Mouse (Mus musculus): ENCODE results near the gene Slc5a11. TPM values are rescaled to one million over a fixed set of nuclear protein-coding genes. Genes with fewer than 3 reads are reported as not detected.

Gene Slc5a11
- polyA plus RNA-seq, 1 experiment from 2014 or later, result 3.1 TPM

- WGBS, result 74% methylated on average over 2 of the region's 2 CpGs
- H3K27ac ChIP-seq (ENCODE audit: low read length), result no peak overlapping the region
- H3K4me3 ChIP-seq (replicated peaks; ENCODE audit: low read length), result no peak overlapping the region
- H3K4me1 ChIP-seq (ENCODE audit: control insufficient read depth, insufficient read depth, low read length), result no peaks in the 10 kb centered on the region
- H3K4me2 ChIP-seq (ENCODE audit: low read depth, low read length), result no peak overlapping the region
- no peaks in the 10 kb centered on the region for H3K36me3 ChIP-seq (ENCODE audit: control insufficient read depth, insufficient read depth, low read length)
- H3K9me3 ChIP-seq (replicated peaks; ENCODE audit: control insufficient read depth, low read length), result no peaks in the 10 kb centered on the region
- no peak for ATAC-seq (ENCODE audit: insufficient read depth, low FRiP score)
- no peaks in the 10 kb centered on the region for H3K27me3 ChIP-seq (ENCODE audit: control insufficient read depth, insufficient read depth, low read length)
- H3K9ac ChIP-seq (ENCODE audit: low read length), result no peak overlapping the region
These were observed 6.0 kb downstream of the Slc5a11 start for GRCm38 (mm10) chr7:123220633-123220942.

GRCm38 (mm10) chr7:123224076-123224475, 9.5 kb downstream of the Slc5a11 start:
- H3K36me3 ChIP-seq (ENCODE audit: control insufficient read depth, insufficient read depth, low read length), result no peaks in the 10 kb centered on the region
- H3K9ac ChIP-seq (ENCODE audit: low read length), result no peak overlapping the region
- H3K4me2 ChIP-seq (ENCODE audit: low read depth, low read length), result no peak overlapping the region
- H3K27me3 ChIP-seq (ENCODE audit: control insufficient read depth, insufficient read depth, low read length), result no peaks in the 10 kb centered on the region
- ATAC-seq (ENCODE audit: insufficient read depth, low FRiP score), result no peak
- no peak overlapping the region for H3K27ac ChIP-seq (ENCODE audit: low read length)
- WGBS, result 68% methylated on average over 9 of the region's 9 CpGs
- no peaks in the 10 kb centered on the region for H3K4me1 ChIP-seq (ENCODE audit: control insufficient read depth, insufficient read depth, low read length)
- no peak overlapping the region for H3K4me3 ChIP-seq (replicated peaks; ENCODE audit: low read length)
- no peaks in the 10 kb centered on the region for H3K9me3 ChIP-seq (replicated peaks; ENCODE audit: control insufficient read depth, low read length)

GRCm38 (mm10) chr7:123225159-123225558, 10.6 kb downstream of the Slc5a11 start:
- no peak overlapping the region for H3K9ac ChIP-seq (ENCODE audit: low read length)
- H3K36me3 ChIP-seq (ENCODE audit: control insufficient read depth, insufficient read depth, low read length), result no peaks in the 10 kb centered on the region
- no peaks in the 10 kb centered on the region for H3K9me3 ChIP-seq (replicated peaks; ENCODE audit: control insufficient read depth, low read length)
- no peak for ATAC-seq (ENCODE audit: insufficient read depth, low FRiP score)
- no peaks in the 10 kb centered on the region for H3K27me3 ChIP-seq (ENCODE audit: control insufficient read depth, insufficient read depth, low read length)
- 84% methylated on average over 4 of the region's 4 CpGs for WGBS
- H3K4me1 ChIP-seq (ENCODE audit: control insufficient read depth, insufficient read depth, low read length), result no peaks in the 10 kb centered on the region
- H3K4me2 ChIP-seq (ENCODE audit: low read depth, low read length), result no peak overlapping the region
- no peak overlapping the region for H3K4me3 ChIP-seq (replicated peaks; ENCODE audit: low read length)
- H3K27ac ChIP-seq (ENCODE audit: low read length), result no peak overlapping the region

- H3K4me3 ChIP-seq (replicated peaks; ENCODE audit: low read length), result no peak overlapping the region
- 23% methylated on average over 4 of the region's 4 CpGs for WGBS
- H3K36me3 ChIP-seq (ENCODE audit: control insufficient read depth, insufficient read depth, low read length), result no peaks in the 10 kb centered on the region
- ATAC-seq (ENCODE audit: insufficient read depth, low FRiP score), result no peak
- no peak overlapping the region for H3K9ac ChIP-seq (ENCODE audit: low read length)
- H3K4me1 ChIP-seq (ENCODE audit: control insufficient read depth, insufficient read depth, low read length), result no peaks in the 10 kb centered on the region
- H3K27ac ChIP-seq (ENCODE audit: low read length), result no peak overlapping the region
- H3K4me2 ChIP-seq (ENCODE audit: low read depth, low read length), result no peak overlapping the region
- no peaks in the 10 kb centered on the region for H3K27me3 ChIP-seq (ENCODE audit: control insufficient read depth, insufficient read depth, low read length)
- no peaks in the 10 kb centered on the region for H3K9me3 ChIP-seq (replicated peaks; ENCODE audit: control insufficient read depth, low read length)
These were observed 20.9 kb downstream of the Slc5a11 start for GRCm38 (mm10) chr7:123235449-123235848.

- Histone ChIP-seq H3K4me3 (replicated peaks; ENCODE audit: low read length) (no peak overlapping the region), H3K9me3 (replicated peaks; ENCODE audit: control insufficient read depth, low read length) (no peaks in the 10 kb centered on the region), H3K4me1 (ENCODE audit: control insufficient read depth, insufficient read depth, low read length) (no peaks in the 10 kb centered on the region), H3K27ac (ENCODE audit: low read length) (no peak overlapping the region), H3K27me3 (ENCODE audit: control insufficient read depth, insufficient read depth, low read length) (no peaks in the 10 kb centered on the region), H3K9ac (ENCODE audit: low read length) (no peak overlapping the region), H3K4me2 (ENCODE audit: low read depth, low read length) (no peak overlapping the region), H3K36me3 (ENCODE audit: control insufficient read depth, insufficient read depth, low read length) (no peaks in the 10 kb centered on the region)
- no peak for ATAC-seq (ENCODE audit: insufficient read depth, low FRiP score)
- 69% methylated on average over 4 of the region's 4 CpGs for WGBS
These were observed 24.0 kb downstream of the Slc5a11 start for GRCm38 (mm10) chr7:123238621-123239020.

GRCm38 (mm10) chr7:123240064-123240463, 25.5 kb downstream of the Slc5a11 start:
- no peaks in the 10 kb centered on the region for H3K9me3 ChIP-seq (replicated peaks; ENCODE audit: control insufficient read depth, low read length)
- H3K4me2 ChIP-seq (ENCODE audit: low read depth, low read length), result no peak overlapping the region
- no peaks in the 10 kb centered on the region for H3K36me3 ChIP-seq (ENCODE audit: control insufficient read depth, insufficient read depth, low read length)
- no peak for ATAC-seq (ENCODE audit: insufficient read depth, low FRiP score)
- no peak overlapping the region for H3K4me3 ChIP-seq (replicated peaks; ENCODE audit: low read length)
- no peak overlapping the region for H3K27ac ChIP-seq (ENCODE audit: low read length)
- H3K4me1 ChIP-seq (ENCODE audit: control insufficient read depth, insufficient read depth, low read length), result no peaks in the 10 kb centered on the region
- 61% methylated on average over 6 of the region's 6 CpGs for WGBS
- H3K9ac ChIP-seq (ENCODE audit: low read length), result no peak overlapping the region
- H3K27me3 ChIP-seq (ENCODE audit: control insufficient read depth, insufficient read depth, low read length), result no peaks in the 10 kb centered on the region

- H3K4me3 ChIP-seq (replicated peaks; ENCODE audit: low read length), result no peak overlapping the region
- H3K4me2 ChIP-seq (ENCODE audit: low read depth, low read length), result no peak overlapping the region
- no peaks in the 10 kb centered on the region for H3K9me3 ChIP-seq (replicated peaks; ENCODE audit: control insufficient read depth, low read length)
- H3K4me1 ChIP-seq (ENCODE audit: control insufficient read depth, insufficient read depth, low read length), result no peaks in the 10 kb centered on the region
- no peaks in the 10 kb centered on the region for H3K27me3 ChIP-seq (ENCODE audit: control insufficient read depth, insufficient read depth, low read length)
- no peaks in the 10 kb centered on the region for H3K36me3 ChIP-seq (ENCODE audit: control insufficient read depth, insufficient read depth, low read length)
- no peak overlapping the region for H3K9ac ChIP-seq (ENCODE audit: low read length)
- 77% methylated on average over 7 of the region's 7 CpGs for WGBS
- no peak overlapping the region for H3K27ac ChIP-seq (ENCODE audit: low read length)
- ATAC-seq (ENCODE audit: insufficient read depth, low FRiP score), result no peak
These were observed 27.7 kb downstream of the Slc5a11 start for GRCm38 (mm10) chr7:123242241-123242640.

- no peak overlapping the region for H3K4me3 ChIP-seq (replicated peaks; ENCODE audit: low read length)
- no peaks in the 10 kb centered on the region for H3K36me3 ChIP-seq (ENCODE audit: control insufficient read depth, insufficient read depth, low read length)
- 0 out of 2 replicates have a peak, but pooled peaks have one; percentile 40 for ATAC-seq (ENCODE audit: insufficient read depth, low FRiP score)
- no peaks in the 10 kb centered on the region for H3K4me1 ChIP-seq (ENCODE audit: control insufficient read depth, insufficient read depth, low read length)
- H3K9ac ChIP-seq (ENCODE audit: low read length), result no peak overlapping the region
- H3K9me3 ChIP-seq (replicated peaks; ENCODE audit: control insufficient read depth, low read length), result no peaks in the 10 kb centered on the region
- no peaks in the 10 kb centered on the region for H3K27me3 ChIP-seq (ENCODE audit: control insufficient read depth, insufficient read depth, low read length)
- H3K27ac ChIP-seq (ENCODE audit: low read length), result no peak overlapping the region
- WGBS, result 71% methylated on average over 1 of the region's 1 CpGs
- H3K4me2 ChIP-seq (ENCODE audit: low read depth, low read length), result no peak overlapping the region
These were observed 30.3 kb downstream of the Slc5a11 start for GRCm38 (mm10) chr7:123244833-123245232.

GRCm38 (mm10) chr7:123246504-123247084, 32.0 kb downstream of the Slc5a11 start:
- H3K4me3 ChIP-seq (replicated peaks; ENCODE audit: low read length), result no peak overlapping the region
- no peaks in the 10 kb centered on the region for H3K4me1 ChIP-seq (ENCODE audit: control insufficient read depth, insufficient read depth, low read length)
- 44% methylated on average over 4 of the region's 4 CpGs for WGBS
- no peak for ATAC-seq (ENCODE audit: insufficient read depth, low FRiP score)
- no peaks in the 10 kb centered on the region for H3K9me3 ChIP-seq (replicated peaks; ENCODE audit: control insufficient read depth, low read length)
- H3K9ac ChIP-seq (ENCODE audit: low read length), result no peak overlapping the region
- H3K27ac ChIP-seq (ENCODE audit: low read length), result no peak overlapping the region
- no peaks in the 10 kb centered on the region for H3K36me3 ChIP-seq (ENCODE audit: control insufficient read depth, insufficient read depth, low read length)
- H3K4me2 ChIP-seq (ENCODE audit: low read depth, low read length), result no peak overlapping the region
- no peaks in the 10 kb centered on the region for H3K27me3 ChIP-seq (ENCODE audit: control insufficient read depth, insufficient read depth, low read length)

- Histone ChIP-seq H3K4me3 (replicated peaks; ENCODE audit: low read length) (no peak overlapping the region), H3K4me2 (ENCODE audit: low read depth, low read length) (no peak overlapping the region), H3K27me3 (ENCODE audit: control insufficient read depth, insufficient read depth, low read length) (no peaks in the 10 kb centered on the region), H3K4me1 (ENCODE audit: control insufficient read depth, insufficient read depth, low read length) (no peaks in the 10 kb centered on the region), H3K9me3 (replicated peaks; ENCODE audit: control insufficient read depth, low read length) (no peaks in the 10 kb centered on the region), H3K9ac (ENCODE audit: low read length) (no peak overlapping the region), H3K36me3 (ENCODE audit: control insufficient read depth, insufficient read depth, low read length) (no peaks in the 10 kb centered on the region), H3K27ac (ENCODE audit: low read length) (no peak overlapping the region)
- ATAC-seq (ENCODE audit: insufficient read depth, low FRiP score), result no peak
- WGBS, result 39% methylated on average over 2 of the region's 2 CpGs
These were observed 33.6 kb downstream of the Slc5a11 start for GRCm38 (mm10) chr7:123248166-123248565.

Measured in stomach, embryonic 16.5 days (tissue).